Mouse (Mus musculus): ENCODE measurements around the gene Pex14. TPM values are rescaled to one million over a fixed set of nuclear protein-coding genes. Genes with fewer than 3 reads are reported as not detected.

The Pex14 gene
- polyA plus RNA-seq, 1 experiment from 2014 or later: 38.9 TPM

- H3K9me3 ChIP-seq (ENCODE audit: low read length): no peaks in the 10 kb centered on the region
- ATAC-seq: no peak
- H3K4me1 ChIP-seq (ENCODE audit: insufficient read depth, low read depth, low read length): no peaks in the 10 kb centered on the region
- H3K9ac ChIP-seq (replicated peaks; ENCODE audit: low read depth): no peak overlapping the region
- no peak overlapping the region for H3K27ac ChIP-seq (ENCODE audit: low read length)
- TF ChIP-seq EP300 (IDR thresholded peaks at IDR 0.05) (no peak), CTCF (IDR thresholded peaks at IDR 0.05) (no peak)
- H3K4me3 ChIP-seq (ENCODE audit: low read depth, low read length): no peak overlapping the region
- no peaks in the 10 kb centered on the region for H3K36me3 ChIP-seq (ENCODE audit: insufficient read depth, low read length)
- H3K4me2 ChIP-seq (replicated peaks; ENCODE audit: low read depth, low read length): no peak overlapping the region
- WGBS: 96% methylated on average over 3 of the region's 3 CpGs
- no peak for DNase-seq (ENCODE audit: low spot score)
- H3K27me3 ChIP-seq (replicated peaks; ENCODE audit: insufficient read depth, low read length): no peaks in the 10 kb centered on the region
Measured at GRCm38 (mm10) chr4:149006107-149006506, 93.6 kb downstream of the Pex14 start.

GRCm38 (mm10) chr4:149002441-149003093, 97.1 kb downstream of the Pex14 start:
- H3K9me3 ChIP-seq (ENCODE audit: low read length): no peaks in the 10 kb centered on the region
- no peaks in the 10 kb centered on the region for H3K4me1 ChIP-seq (ENCODE audit: insufficient read depth, low read depth, low read length)
- TF ChIP-seq CTCF (IDR thresholded peaks at IDR 0.05) (no peak), EP300 (IDR thresholded peaks at IDR 0.05) (no peak)
- no peak overlapping the region for H3K4me3 ChIP-seq (ENCODE audit: low read depth, low read length)
- no peak overlapping the region for H3K27ac ChIP-seq (ENCODE audit: low read length)
- H3K27me3 ChIP-seq (replicated peaks; ENCODE audit: insufficient read depth, low read length): no peaks in the 10 kb centered on the region
- H3K9ac ChIP-seq (replicated peaks; ENCODE audit: low read depth): no peak overlapping the region
- H3K4me2 ChIP-seq (replicated peaks; ENCODE audit: low read depth, low read length): no peak overlapping the region
- 75% methylated on average over 11 of the region's 11 CpGs for WGBS
- ATAC-seq: peak; percentile 44; the same call in 1 of the 2 replicates
- H3K36me3 ChIP-seq (ENCODE audit: insufficient read depth, low read length): no peaks in the 10 kb centered on the region
- no peak for DNase-seq (ENCODE audit: low spot score)

GRCm38 (mm10) chr4:149001515-149001914, 98.2 kb downstream of the Pex14 start:
- 63% methylated on average over 5 of the region's 5 CpGs for WGBS
- Histone ChIP-seq H3K4me3 (ENCODE audit: low read depth, low read length) (no peak overlapping the region), H3K27ac (ENCODE audit: low read length) (no peak overlapping the region), H3K36me3 (ENCODE audit: insufficient read depth, low read length) (no peaks in the 10 kb centered on the region), H3K9me3 (ENCODE audit: low read length) (no peaks in the 10 kb centered on the region), H3K4me2 (replicated peaks; ENCODE audit: low read depth, low read length) (no peak overlapping the region), H3K4me1 (ENCODE audit: insufficient read depth, low read depth, low read length) (no peaks in the 10 kb centered on the region), H3K27me3 (replicated peaks; ENCODE audit: insufficient read depth, low read length) (no peaks in the 10 kb centered on the region), H3K9ac (replicated peaks; ENCODE audit: low read depth) (no peak overlapping the region)
- TF ChIP-seq CTCF (IDR thresholded peaks at IDR 0.05) (no peak), EP300 (IDR thresholded peaks at IDR 0.05) (no peak)
- no peak for DNase-seq (ENCODE audit: low spot score)
- no peak for ATAC-seq

- Histone ChIP-seq H3K27ac (ENCODE audit: low read length) (no peak overlapping the region), H3K36me3 (ENCODE audit: insufficient read depth, low read length) (no peaks in the 10 kb centered on the region), H3K4me3 (ENCODE audit: low read depth, low read length) (no peak overlapping the region), H3K9ac (replicated peaks; ENCODE audit: low read depth) (no peak overlapping the region), H3K27me3 (replicated peaks; ENCODE audit: insufficient read depth, low read length) (no peaks in the 10 kb centered on the region), H3K4me1 (ENCODE audit: insufficient read depth, low read depth, low read length) (no peaks in the 10 kb centered on the region), H3K4me2 (replicated peaks; ENCODE audit: low read depth, low read length) (no peak overlapping the region), H3K9me3 (ENCODE audit: low read length) (no peaks in the 10 kb centered on the region)
- ATAC-seq (no peak), DNase-seq (ENCODE audit: low spot score) (no peak)
- no peak for TF ChIP-seq EP300 (IDR thresholded peaks at IDR 0.05)
- TF ChIP-seq CTCF (IDR thresholded peaks at IDR 0.05): no peak
- WGBS: 92% methylated on average over 6 of the region's 6 CpGs
Measured at GRCm38 (mm10) chr4:149000746-149001145, 98.9 kb downstream of the Pex14 start.

- Histone ChIP-seq H3K9ac (replicated peaks; ENCODE audit: low read depth) (no peak overlapping the region), H3K27me3 (replicated peaks; ENCODE audit: insufficient read depth, low read length) (no peaks in the 10 kb centered on the region), H3K4me2 (replicated peaks; ENCODE audit: low read depth, low read length) (no peak overlapping the region), H3K4me1 (ENCODE audit: insufficient read depth, low read depth, low read length) (no peaks in the 10 kb centered on the region), H3K36me3 (ENCODE audit: insufficient read depth, low read length) (no peaks in the 10 kb centered on the region), H3K27ac (ENCODE audit: low read length) (no peak overlapping the region), H3K4me3 (ENCODE audit: low read depth, low read length) (no peak overlapping the region), H3K9me3 (ENCODE audit: low read length) (no peaks in the 10 kb centered on the region)
- ATAC-seq: no peak
- DNase-seq (ENCODE audit: low spot score): no peak
- 49% methylated on average over 5 of the region's 5 CpGs for WGBS
- TF ChIP-seq EP300 (IDR thresholded peaks at IDR 0.05) (no peak), CTCF (IDR thresholded peaks at IDR 0.05) (no peak)
Measured at GRCm38 (mm10) chr4:148993948-148994347, 105.7 kb downstream of the Pex14 start.

GRCm38 (mm10) chr4:148990038-148990437, 109.6 kb downstream of the Pex14 start:
- Histone ChIP-seq H3K9me3 (ENCODE audit: low read length) (no peaks in the 10 kb centered on the region), H3K36me3 (ENCODE audit: insufficient read depth, low read length) (no peaks in the 10 kb centered on the region), H3K9ac (replicated peaks; ENCODE audit: low read depth) (no peak overlapping the region), H3K27me3 (replicated peaks; ENCODE audit: insufficient read depth, low read length) (no peaks in the 10 kb centered on the region), H3K4me1 (ENCODE audit: insufficient read depth, low read depth, low read length) (no peaks in the 10 kb centered on the region; the same call in 1 of the 2 replicates), H3K4me2 (replicated peaks; ENCODE audit: low read depth, low read length) (no peak overlapping the region), H3K27ac (ENCODE audit: low read length) (no peak overlapping the region), H3K4me3 (ENCODE audit: low read depth, low read length) (no peak overlapping the region)
- TF ChIP-seq EP300 (IDR thresholded peaks at IDR 0.05) (no peak), CTCF (IDR thresholded peaks at IDR 0.05) (no peak)
- ATAC-seq (no peak), DNase-seq (ENCODE audit: low spot score) (no peak)
- WGBS: 49% methylated on average over 2 of the region's 2 CpGs

Measured in lung, postnatal 0 days (tissue).